In the genomic region with DNA sequence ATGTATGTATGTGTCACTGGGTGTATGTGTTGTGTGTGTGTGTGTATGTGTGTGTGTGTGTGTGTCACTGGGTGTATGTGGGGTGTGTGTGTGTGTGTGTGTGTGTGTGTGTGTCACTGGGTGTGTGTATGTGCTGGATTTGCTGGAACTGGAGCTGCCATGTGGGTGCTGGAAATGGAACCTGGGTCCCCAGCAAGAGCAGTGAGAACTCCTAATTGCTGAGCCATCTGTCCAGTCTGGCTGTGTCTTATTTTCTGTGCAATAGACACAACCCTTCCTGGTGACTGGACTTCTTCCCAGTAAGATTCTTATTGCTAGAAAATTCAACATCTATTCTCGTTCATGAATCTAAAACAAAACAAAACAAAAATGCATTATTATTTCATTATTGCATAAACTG, we compare ENCODE assay signal across 17 mouse cellular contexts.
DNase-seq lines count a peak whose midpoint lies in the region; ATAC-seq and TF ChIP-seq lines count a peak whose summit lies in the region.
"Had no signal": no experiment of that assay in that cellular context is flagged by ENCODE, and none has a peak within 500 bp of the region (broad histone marks: within the 10 kb centered on the region; RNA-seq: fewer than 3 reads in every experiment).

No protein-coding gene starts in this region.

- no peaks in the 10 kb centered on the region for H3K27me3 ChIP-seq in cerebellum, adult 2 months (ENCODE audit: control insufficient read depth, insufficient read depth, low read length)
- H3K27me3 ChIP-seq in forebrain, embryonic 14.5 days (replicated peaks; ENCODE audit: control insufficient read depth, insufficient read depth, low read length): no peaks in the 10 kb centered on the region
- H3K27me3 ChIP-seq in forebrain, embryonic 11.5 days (ENCODE audit: control insufficient read depth, insufficient read depth, low read length): peaks cover 7% of the 10 kb centered on the region; the same call in 1 of the 2 replicates
- H3K27me3 ChIP-seq: heart, embryonic 15.5 days had no signal

- peak in 1 of 2 experiments; percentile 67 for DNase-seq in cerebellum, adult 2 months
- no peak for DNase-seq in cerebellum, adult 9-11 months
- peak; percentile 65 for DNase-seq in forebrain, embryonic 14.5 days (ENCODE audit: low spot score)
- DNase-seq in forebrain, embryonic 11.5 days (ENCODE audit: low spot score): no peak
- peak; percentile 31 to 54 for DNase-seq in right cerebral cortex, postnatal 10 days (ENCODE audit: low spot score in 2 of 2)
- DNase-seq in right cerebral cortex, postnatal 25 days: no peak
- DNase-seq in lung, postnatal 25 days (ENCODE audit: low spot score): no peak
- DNase-seq: adrenal gland, postnatal 14 days; heart, adult 18-20 months; heart, postnatal 14 days; kidney, adult 11 months; kidney, adult 9 months had no signal

- H3K27ac ChIP-seq in cerebellum, adult 2 months (ENCODE audit: insufficient read depth, low read length): peak overlapping the region; percentile 24; the same call in 1 of the 2 replicates
- no peak overlapping the region for H3K27ac ChIP-seq in forebrain, embryonic 14.5 days (ENCODE audit: low read depth, low read length)
- H3K27ac ChIP-seq in forebrain, embryonic 11.5 days (ENCODE audit: low read depth, low read length): no peak overlapping the region
- H3K27ac ChIP-seq: embryonic facial prominence, embryonic 12.5 days; heart, embryonic 15.5 days; hindbrain, embryonic 13.5 days; hindbrain, postnatal 0 days had no signal

- H3K36me3 ChIP-seq in forebrain, embryonic 14.5 days (ENCODE audit: control insufficient read depth, insufficient read depth, low read length): no peaks in the 10 kb centered on the region
- H3K36me3 ChIP-seq in forebrain, embryonic 11.5 days (ENCODE audit: control insufficient read depth, insufficient read depth, low read length): no peaks in the 10 kb centered on the region
- H3K36me3 ChIP-seq: embryonic facial prominence, embryonic 12.5 days; heart, embryonic 15.5 days; hindbrain, embryonic 13.5 days had no signal

- TF ChIP-seq CTCF in cerebellum, adult 2 months (IDR thresholded peaks at IDR 0.05; ENCODE audit: borderline replicate concordance, insufficient read depth, low read depth, low read length): no peak

- no peak overlapping the region for H3K9ac ChIP-seq in forebrain, embryonic 14.5 days (ENCODE audit: low read length)
- no peak overlapping the region for H3K9ac ChIP-seq in forebrain, embryonic 11.5 days (ENCODE audit: low read length)
- H3K9ac ChIP-seq: embryonic facial prominence, embryonic 12.5 days; heart, embryonic 15.5 days; hindbrain, embryonic 13.5 days had no signal

- ATAC-seq in forebrain, embryonic 14.5 days: no peak
- ATAC-seq in forebrain, embryonic 11.5 days (replicated peaks; ENCODE audit: low FRiP score): no peak
- ATAC-seq: hindbrain, postnatal 0 days had no signal

- peaks cover 14% of the 10 kb centered on the region for H3K4me1 ChIP-seq in cerebellum, adult 2 months (ENCODE audit: control insufficient read depth, insufficient read depth, low read length)
- no peaks in the 10 kb centered on the region for H3K4me1 ChIP-seq in forebrain, embryonic 14.5 days (ENCODE audit: control insufficient read depth, insufficient read depth, low read length)
- H3K4me1 ChIP-seq in forebrain, embryonic 11.5 days (replicated peaks; ENCODE audit: control insufficient read depth, insufficient read depth, low read length): peaks cover 3% of the 10 kb centered on the region; the same call in 1 of the 2 replicates
- H3K4me1 ChIP-seq: heart, embryonic 15.5 days had no signal

- no peaks in the 10 kb centered on the region for H3K9me3 ChIP-seq in forebrain, embryonic 14.5 days (replicated peaks; ENCODE audit: control insufficient read depth, low read length)
- H3K9me3 ChIP-seq in forebrain, embryonic 11.5 days (ENCODE audit: control insufficient read depth, low read length): no peaks in the 10 kb centered on the region
- H3K9me3 ChIP-seq: embryonic facial prominence, embryonic 12.5 days; heart, embryonic 15.5 days; hindbrain, embryonic 13.5 days had no signal

- no peak overlapping the region for H3K4me2 ChIP-seq in forebrain, embryonic 14.5 days (ENCODE audit: low read length)
- H3K4me2 ChIP-seq in forebrain, embryonic 11.5 days (ENCODE audit: low read depth, low read length, severe bottlenecking): no peak overlapping the region
- H3K4me2 ChIP-seq: embryonic facial prominence, embryonic 12.5 days; heart, embryonic 11.5 days; heart, embryonic 15.5 days; hindbrain, embryonic 13.5 days had no signal

- no peak overlapping the region for H3K4me3 ChIP-seq in cerebellum, adult 2 months (replicated peaks; ENCODE audit: insufficient read depth, low read depth, low read length)
- no peak overlapping the region for H3K4me3 ChIP-seq in forebrain, embryonic 14.5 days (ENCODE audit: low read depth, low read length)
- H3K4me3 ChIP-seq in forebrain, embryonic 11.5 days (ENCODE audit: low read depth, low read length): no peak overlapping the region
- H3K4me3 ChIP-seq: embryonic facial prominence, embryonic 12.5 days; heart, embryonic 15.5 days; hindbrain, embryonic 13.5 days had no signal

- no peak for TF ChIP-seq POLR2A in cerebellum, adult 2 months (IDR thresholded peaks at IDR 0.05; ENCODE audit: borderline replicate concordance, insufficient read depth, low read length)

- WGBS in cerebellum, adult 2 months: 10% methylated on average over 1 of the region's 1 CpGs
- 63% methylated on average over 1 of the region's 1 CpGs for WGBS in forebrain, embryonic 14.5 days
- WGBS in forebrain, embryonic 11.5 days: 87% methylated on average over 1 of the region's 1 CpGs

Comparison
In these comparisons a context has a peak if more than half of its experiments do, and no peak if none do; other contexts are left out.
1. DNase-seq: peak in forebrain, embryonic 14.5 days (single experiment) and right cerebral cortex, postnatal 10 days (2 of 2); none in cerebellum, adult 9-11 months (single experiment), forebrain, embryonic 11.5 days (single experiment), right cerebral cortex, postnatal 25 days (single experiment) and lung, postnatal 25 days (single experiment).